Mouse (Mus musculus) cortical plate, adult 2 months (tissue): ENCODE measurements around the gene Aqp1. TPM values are rescaled to one million over a fixed set of nuclear protein-coding genes. Genes with fewer than 3 reads are reported as not detected.

Experiments used
- H3K27ac ChIP-seq: fragments of 200-500 bp; 2 replicates; pipeline ENCODE4 v1.5.1; 2012; ENCODE audit warnings: low read length, control low read depth, inconsistent platforms; ENCODE audit not compliant: insufficient read depth
- H3K4me1 ChIP-seq: fragments of 200-500 bp; 2 replicates; pipeline ENCODE4 v1.6.1; 2011; ENCODE audit warnings: low read length; ENCODE audit not compliant: control insufficient read depth, insufficient read depth
- H3K4me3 ChIP-seq: fragments of 200-500 bp; 2 replicates; pipeline ENCODE4 v1.5.1; 2011; ENCODE audit warnings: mild to moderate bottlenecking, low read length, control low read depth; ENCODE audit not compliant: insufficient read depth
- CTCF ChIP-seq: fragments of 200-500 bp; IDR thresholded peaks from 2 replicates; pipeline ENCODE4 v1.5.1; 2011; ENCODE audit warnings: mild to moderate bottlenecking, control low read depth, low read length; ENCODE audit not compliant: insufficient read depth; ENCODE audit errors: extremely low read depth
- POLR2A ChIP-seq: fragments of 200-500 bp; IDR thresholded peaks from 2 replicates; pipeline ENCODE4 v1.6.1; 2011; ENCODE audit warnings: mild to moderate bottlenecking, low read length, control low read depth; ENCODE audit not compliant: insufficient read depth; ENCODE audit errors: extremely low read depth
- polyA plus RNA-seq: library from polyadenylated mRNA; depleted of rRNA; stranded (reverse); fragments of >200 nt; gene quantifications from 2 replicates; pipeline ENCODE4 v1.2.3, GENCODE M21; 2012; rRNA removed

Gene Aqp1
- polyA plus RNA-seq, 1 experiment = 0.98 TPM

GRCm38 (mm10) chr6:55396176-55396575 lies 59.9 kb downstream of the Aqp1 start:
- Histone ChIP-seq H3K27ac (peak overlapping the region; percentile 4; the same call in 1 of the 2 replicates), H3K4me1 (peaks cover 18% of the 10 kb centered on the region), H3K4me3 (no peak overlapping the region)
- TF ChIP-seq POLR2A (no peak), CTCF (no peak)

GRCm38 (mm10) chr6:55396622-55397041 lies 60.4 kb downstream of the Aqp1 start:
- Histone ChIP-seq H3K27ac (peak overlapping the region; percentile 7), H3K4me3 (no peak overlapping the region)
- TF ChIP-seq POLR2A (peak; percentile 60; the same call in 1 of the 2 replicates), CTCF (no peak)

More at GRCm38 (mm10) chr6:55396622-55397041, 60.4 kb downstream of the Aqp1 start:
- peaks cover 18% of the 10 kb centered on the region for H3K4me1 ChIP-seq

Other genes with a start within 250 kb of the Aqp1 start
- 2.0 and 2.3 TPM in 2 replicates for gene Crhr2, start 203.4 kb upstream of the Aqp1 start, polyA plus RNA-seq
- gene Inmt, start 161.4 kb upstream of the Aqp1 start, polyA plus RNA-seq = 3.5 TPM in 2 replicates
- 7.2 and 9.9 TPM in 2 replicates for gene Mindy4, start 133.0 kb upstream of the Aqp1 start, polyA plus RNA-seq
- 0.06 TPM in 1 of 2 replicates, not detected in the other for gene Ghrhr, start 39.9 kb downstream of the Aqp1 start, polyA plus RNA-seq
- 84.4 and 87.0 TPM in 2 replicates for gene Adcyap1r1, start 115.5 kb downstream of the Aqp1 start, polyA plus RNA-seq